Mouse (Mus musculus) frontal cortex, adult 2 months (tissue): ENCODE measurements at regions not wholly inside any gene's neighbourhood (a gene's known extent, or its start where the extent isn't known, plus 50 kb on each side); places are given as distances from the start of the nearest gene placed in this dataset.
A peak's percentile ranks its signal among the peaks of the same experiment; 100 is the strongest.

ENCODE experiments used
- DNase-seq, 2 experiments: peaks; one replicate each; pipeline ENCODE4 v3.0.0; 2022; ENCODE audit warnings: low spot score in 1 of 2; ENCODE audit errors: extremely low spot score in 1 of 2

DNA sequence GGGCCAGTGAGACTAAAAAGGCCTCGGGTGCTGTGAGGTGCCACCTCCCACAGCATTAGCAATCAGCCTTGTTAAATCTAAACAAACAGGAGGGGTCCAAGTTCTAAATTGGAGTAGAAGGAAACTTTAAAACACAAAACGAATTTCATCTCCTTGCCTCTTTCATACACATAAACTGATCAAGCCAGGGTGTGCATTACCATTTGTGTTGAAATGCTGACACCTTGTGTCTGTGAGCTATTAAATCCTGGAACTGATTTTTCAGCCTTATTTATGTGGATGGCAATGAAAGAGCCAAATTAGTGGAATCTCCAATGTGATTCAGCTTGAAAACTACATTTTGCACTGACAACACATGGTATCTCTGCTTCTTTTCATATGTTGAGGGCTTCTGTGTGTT is 114.8 kb downstream of the Pcsk1 start:
- DNase-seq, result peak in 1 of 2 experiments; percentile 63

GRCm38 (mm10) chr13:75223944-75224343 is 134.3 kb downstream of the Pcsk1 start:
- no peak for DNase-seq

GRCm38 (mm10) chr13:75225581-75226297 is 136.1 kb downstream of the Pcsk1 start:
- no peak for DNase-seq

GRCm38 (mm10) chr13:75227616-75228277 is 138.1 kb downstream of the Pcsk1 start:
- peak; percentile 13 to 87 for DNase-seq

DNA sequence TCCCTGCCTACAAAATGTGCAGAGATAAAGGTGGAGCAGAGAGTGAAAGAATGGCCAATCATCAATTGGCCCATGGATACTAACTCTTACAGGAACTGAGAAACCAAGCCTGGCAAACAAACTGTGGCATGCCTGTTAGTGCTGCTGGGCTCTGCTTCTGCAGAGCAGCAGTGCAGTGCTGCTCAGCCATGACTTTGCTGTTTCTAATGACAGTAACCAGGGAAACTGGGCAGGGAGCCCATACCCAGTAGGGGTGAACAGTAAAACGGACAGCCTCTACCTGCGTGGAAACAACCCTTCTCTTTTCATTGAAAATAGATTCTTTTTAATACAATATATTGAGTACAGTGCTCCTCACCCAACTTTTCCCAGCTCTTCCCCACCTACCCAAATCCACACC is 146.8 kb downstream of the Pcsk1 start:
- DNase-seq, result no peak
